Mouse (Mus musculus) lung, postnatal 0 days (tissue): Measurements from ENCODE around the gene Gpc6. TPM values are rescaled to one million over a fixed set of nuclear protein-coding genes. Genes with fewer than 3 reads are reported as not detected.

Experiments
- ATAC-seq: fragments of 200-750 bp; cut with Nextera tagmentation; 2 replicates; pipeline ENCODE4 v1.8.0; 2017; ENCODE audit warnings: moderate library complexity
- DNase-seq: peaks from one replicate; pipeline ENCODE4 v3.0.0-alpha.2; 2016; ENCODE audit warnings: low spot score
- H3K27ac ChIP-seq: fragments of 300-500 bp; sonication (generic); 2 replicates; pipeline ENCODE4 v1.5.1; 2014; ENCODE audit warnings: antibody characterized with exemption, mild to moderate bottlenecking, low read length, mixed read lengths
- H3K27me3 ChIP-seq: fragments of 300-500 bp; sonication (generic); replicated peaks from 2 replicates; pipeline ENCODE4 v1.6.1; 2014; ENCODE audit warnings: low read length, mixed read lengths; ENCODE audit not compliant: insufficient read depth
- H3K36me3 ChIP-seq: fragments of 300-500 bp; sonication (generic); 2 replicates; pipeline ENCODE4 v1.6.1; 2014; ENCODE audit warnings: low read length, mixed read lengths; ENCODE audit not compliant: insufficient read depth
- H3K4me1 ChIP-seq: fragments of 300-500 bp; sonication (generic); 2 replicates; pipeline ENCODE4 v1.6.1; 2014; ENCODE audit warnings: antibody characterized with exemption, low read depth, low read length, mixed read lengths; ENCODE audit not compliant: insufficient read depth
- H3K4me2 ChIP-seq: fragments of 300-500 bp; sonication (generic); replicated peaks from 2 replicates; pipeline ENCODE4 v1.6.1; 2014; ENCODE audit warnings: low read depth, mild to moderate bottlenecking, low read length, moderate library complexity, mixed read lengths
- H3K4me3 ChIP-seq: fragments of 300-500 bp; sonication (generic); 2 replicates; pipeline ENCODE4 v1.5.1; 2014; ENCODE audit warnings: low read depth, low read length
- H3K9ac ChIP-seq: fragments of 300-500 bp; sonication (generic); replicated peaks from 2 replicates; pipeline ENCODE4 v1.6.1; 2014; ENCODE audit warnings: low read depth, mild to moderate bottlenecking
- H3K9me3 ChIP-seq: fragments of 300-500 bp; sonication (generic); 2 replicates; pipeline ENCODE4 v1.6.1; 2016; ENCODE audit warnings: low read length, mixed read lengths
- CTCF ChIP-seq: IDR thresholded peaks from 2 replicates; pipeline ENCODE4 v1.5.1; 2016; ENCODE audit warnings: antibody characterized with exemption, mild to moderate bottlenecking
- EP300 ChIP-seq: IDR thresholded peaks from 2 replicates; pipeline ENCODE4 v1.6.1; 2016; ENCODE audit warnings: antibody characterized with exemption, mild to moderate bottlenecking, control low read depth
- WGBS: fragments of 180-500 bp; shearing (Covaris S2); extraction: QIAGEN DNeasy Blood & Tissue Kit; methylation state at CpG from one replicate; pipeline ENCODE4 v1.1.7; 2014; 5-methylcytosine and 5-hydroxymethylcytosine counted together
- microRNA-seq: library from miRNA; unstranded; fragments of <30 nt; microRNA quantifications from one replicate; pipeline ENCODE4, GENCODE M21; 2016
- polyA plus RNA-seq: library from polyadenylated mRNA; unstranded; fragments of >200 nt; fragmentation: Nextera tagmentation; extraction: Ambion mirVana; gene quantifications from 2 replicates; pipeline ENCODE4 v1.2.1, GENCODE M21; 2015

The Gpc6 gene
- polyA plus RNA-seq, 1 experiment from 2014 or later = 3.1 TPM

DNA sequence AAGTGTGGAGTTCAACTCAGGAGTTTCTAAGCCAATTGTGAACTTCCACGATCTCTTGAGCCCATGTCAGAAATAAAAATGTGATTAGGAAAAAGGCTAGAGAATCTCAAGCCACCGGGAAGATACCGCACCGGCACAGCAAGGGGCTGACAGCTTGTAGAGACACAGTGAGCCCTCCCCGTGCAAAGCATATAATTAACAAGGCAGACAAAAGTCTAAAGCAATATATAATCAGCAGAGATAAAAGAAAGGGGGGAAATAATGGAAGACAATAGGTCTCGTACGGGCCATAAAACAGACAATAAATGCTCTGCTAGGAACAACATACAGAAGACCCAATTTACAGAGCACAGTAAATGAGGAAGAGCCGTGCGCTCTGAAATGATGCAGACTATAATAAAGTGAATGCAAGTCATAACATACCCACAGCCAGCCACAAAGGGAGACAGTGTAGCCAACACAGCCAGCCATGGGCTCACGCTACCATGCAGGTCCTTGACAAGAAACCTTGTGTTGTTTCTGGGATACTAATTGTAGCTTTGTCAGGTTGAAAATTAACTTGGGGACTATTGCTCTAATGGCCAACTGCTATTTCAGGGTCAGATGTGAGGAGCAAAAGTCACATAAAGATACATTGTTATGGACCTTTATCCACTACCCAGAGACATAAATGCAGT is 1096.9 kb downstream of the Gpc6 start:
- no peaks in the 10 kb centered on the region for H3K36me3 ChIP-seq
- DNase-seq (no peak), ATAC-seq (no peak)
- TF ChIP-seq CTCF = no peak
- no peak for TF ChIP-seq EP300
- WGBS = 86% methylated on average over 10 of the region's 10 CpGs
- no peak overlapping the region for H3K4me3 ChIP-seq
- no peak overlapping the region for H3K4me2 ChIP-seq
- H3K9me3 ChIP-seq = no peaks in the 10 kb centered on the region
- H3K27me3 ChIP-seq = no peaks in the 10 kb centered on the region
- no peaks in the 10 kb centered on the region for H3K4me1 ChIP-seq
- H3K27ac ChIP-seq = no peak overlapping the region
- no peak overlapping the region for H3K9ac ChIP-seq

Small RNA genes within 50 kb of the gene (microRNA-seq; reads per million reads assigned to microRNA genes)
- not detected for gene Mir6239
